Mouse (Mus musculus) hindbrain, embryonic 13.5 days (tissue): ENCODE results near the gene Mcu. TPM values are rescaled to one million over a fixed set of nuclear protein-coding genes. Genes with fewer than 3 reads are reported as not detected.

Source experiments
- ATAC-seq: fragments of 200-750 bp; cut with Nextera tagmentation; 2 replicates; pipeline ENCODE4 v1.8.0; 2017; ENCODE audit warnings: moderate TSS enrichment; ENCODE audit not compliant: low FRiP score
- H3K27ac ChIP-seq: fragments of 300-500 bp; sonication (generic); 2 replicates; pipeline ENCODE4 v1.5.1; 2015; ENCODE audit warnings: inconsistent platforms, mild to moderate bottlenecking, moderate library complexity
- H3K27me3 ChIP-seq: fragments of 300-500 bp; sonication (generic); 2 replicates; pipeline ENCODE4 v1.6.1; 2015; ENCODE audit warnings: mild to moderate bottlenecking, inconsistent platforms
- H3K36me3 ChIP-seq: fragments of 300-500 bp; sonication (generic); 2 replicates; pipeline ENCODE4 v1.6.1; 2015; ENCODE audit warnings: mild to moderate bottlenecking, inconsistent platforms
- H3K4me1 ChIP-seq: fragments of 300-500 bp; sonication (generic); replicated peaks from 2 replicates; pipeline ENCODE4 v1.6.1; 2015; ENCODE audit warnings: inconsistent platforms
- H3K4me2 ChIP-seq: fragments of 300-500 bp; sonication (generic); 2 replicates; pipeline ENCODE4 v1.6.1; 2015; ENCODE audit warnings: inconsistent platforms, mild to moderate bottlenecking, moderate library complexity
- H3K4me3 ChIP-seq: fragments of 300-500 bp; sonication (generic); 2 replicates; pipeline ENCODE4 v1.5.1; 2015; ENCODE audit warnings: mild to moderate bottlenecking, inconsistent platforms
- H3K9ac ChIP-seq: fragments of 300-500 bp; sonication (generic); 2 replicates; pipeline ENCODE4 v1.6.1; 2015; ENCODE audit warnings: mild to moderate bottlenecking, inconsistent platforms
- H3K9me3 ChIP-seq: fragments of 300-500 bp; sonication (generic); 2 replicates; pipeline ENCODE4 v1.6.1; 2016; ENCODE audit warnings: inconsistent platforms
- WGBS: fragments of 180-500 bp; shearing (Covaris S2); methylation state at CpG from one replicate; pipeline ENCODE4 v1.1.7; 2015; 5-methylcytosine and 5-hydroxymethylcytosine counted together
- polyA plus RNA-seq: library from polyadenylated mRNA; unstranded; fragments of >200 nt; fragmentation: Nextera tagmentation; extraction: Ambion mirVana; gene quantifications from 2 replicates; pipeline ENCODE4 v1.2.1, GENCODE M21; 2015

The Mcu gene
- polyA plus RNA-seq, 1 experiment from 2014 or later = 24.9 TPM

DNA sequence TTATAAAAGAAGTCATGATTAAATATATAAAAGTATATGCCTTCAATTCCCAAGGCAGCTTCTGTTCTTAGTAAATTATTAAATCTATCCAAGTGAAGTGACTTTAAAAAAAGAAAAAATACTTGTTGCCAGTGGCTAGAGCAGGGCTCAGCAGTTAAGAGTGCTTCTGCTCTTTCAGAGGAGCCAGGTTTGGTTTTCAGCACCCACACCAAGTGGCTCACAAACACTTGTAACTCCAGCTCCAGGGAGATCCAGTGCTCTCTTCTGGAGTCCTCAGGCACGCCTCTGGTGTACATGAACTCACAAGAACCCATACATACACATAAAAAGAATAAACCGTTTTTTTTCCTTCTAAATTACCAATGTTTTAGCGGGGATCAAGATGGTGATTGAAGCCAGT lies 116.3 kb downstream of the Mcu start:
- Histone ChIP-seq H3K9ac (no peak overlapping the region), H3K4me2 (no peak overlapping the region), H3K27ac (no peak overlapping the region), H3K27me3 (no peaks in the 10 kb centered on the region), H3K4me3 (no peak overlapping the region), H3K9me3 (no peaks in the 10 kb centered on the region), H3K36me3 (no peaks in the 10 kb centered on the region), H3K4me1 (peaks cover 13% of the 10 kb centered on the region)
- WGBS = 87% methylated on average over 3 of the region's 3 CpGs
- no peak for ATAC-seq

GRCm38 (mm10) chr10:59497019-59497418 lies 119.5 kb downstream of the Mcu start:
- H3K27me3 ChIP-seq = no peaks in the 10 kb centered on the region
- H3K4me3 ChIP-seq = no peak overlapping the region
- peaks cover 3% of the 10 kb centered on the region; the same call in 1 of the 2 replicates for H3K4me1 ChIP-seq
- H3K9ac ChIP-seq = no peak overlapping the region
- no peak overlapping the region for H3K27ac ChIP-seq
- H3K9me3 ChIP-seq = peaks cover 3% of the 10 kb centered on the region; the same call in 1 of the 2 replicates
- ATAC-seq = no peak
- no peak overlapping the region for H3K4me2 ChIP-seq
- peaks cover under 1% of the 10 kb centered on the region; the same call in 1 of the 2 replicates for H3K36me3 ChIP-seq
- 94% methylated on average over 11 of the region's 11 CpGs for WGBS

DNA sequence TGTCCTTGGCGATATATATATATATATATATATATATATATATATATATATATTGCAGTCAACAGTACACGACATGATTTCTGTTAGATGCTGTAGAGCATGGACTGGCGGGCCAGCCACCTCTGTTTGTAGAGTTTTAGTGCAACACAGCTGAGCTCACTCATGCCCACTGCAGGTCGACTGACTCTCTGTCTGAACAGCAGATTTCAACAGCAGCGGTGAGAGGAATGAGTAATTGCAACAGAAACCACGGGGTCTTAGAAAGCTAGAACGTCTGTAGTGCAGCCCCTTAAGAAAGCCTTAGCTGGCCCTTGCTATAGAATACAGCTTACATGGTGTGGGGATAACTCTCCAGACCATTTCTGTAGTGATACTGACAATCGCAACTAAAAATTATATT lies 121.6 kb downstream of the Mcu start:
- peaks cover 4% of the 10 kb centered on the region; the same call in 1 of the 2 replicates for H3K36me3 ChIP-seq
- no peaks in the 10 kb centered on the region for H3K27me3 ChIP-seq
- H3K4me2 ChIP-seq = no peak overlapping the region
- no peak overlapping the region for H3K4me3 ChIP-seq
- H3K27ac ChIP-seq = no peak overlapping the region
- ATAC-seq = no peak
- no peak overlapping the region for H3K9ac ChIP-seq
- WGBS = 87% methylated on average over 8 of the region's 8 CpGs
- H3K9me3 ChIP-seq = peaks cover 10% of the 10 kb centered on the region
- H3K4me1 ChIP-seq = no peaks in the 10 kb centered on the region

GRCm38 (mm10) chr10:59494044-59494443 lies 122.4 kb downstream of the Mcu start:
- no peaks in the 10 kb centered on the region for H3K27me3 ChIP-seq
- no peak overlapping the region for H3K27ac ChIP-seq
- H3K9me3 ChIP-seq = peaks cover 10% of the 10 kb centered on the region
- peaks cover 4% of the 10 kb centered on the region; the same call in 1 of the 2 replicates for H3K36me3 ChIP-seq
- no peaks in the 10 kb centered on the region for H3K4me1 ChIP-seq
- WGBS = 83% methylated on average over 2 of the region's 2 CpGs
- H3K4me2 ChIP-seq = no peak overlapping the region
- ATAC-seq = no peak
- H3K4me3 ChIP-seq = no peak overlapping the region
- no peak overlapping the region for H3K9ac ChIP-seq

- H3K27me3 ChIP-seq = no peaks in the 10 kb centered on the region
- ATAC-seq = no peak
- no peaks in the 10 kb centered on the region for H3K4me1 ChIP-seq
- no peak overlapping the region for H3K27ac ChIP-seq
- WGBS = 85% methylated on average over 8 of the region's 8 CpGs
- no peak overlapping the region for H3K4me2 ChIP-seq
- peaks cover 10% of the 10 kb centered on the region for H3K9me3 ChIP-seq
- H3K9ac ChIP-seq = no peak overlapping the region
- peaks cover 6% of the 10 kb centered on the region; the same call in 1 of the 2 replicates for H3K36me3 ChIP-seq
- no peak overlapping the region for H3K4me3 ChIP-seq
These were observed 125.6 kb downstream of the Mcu start for GRCm38 (mm10) chr10:59490920-59491319.

DNA sequence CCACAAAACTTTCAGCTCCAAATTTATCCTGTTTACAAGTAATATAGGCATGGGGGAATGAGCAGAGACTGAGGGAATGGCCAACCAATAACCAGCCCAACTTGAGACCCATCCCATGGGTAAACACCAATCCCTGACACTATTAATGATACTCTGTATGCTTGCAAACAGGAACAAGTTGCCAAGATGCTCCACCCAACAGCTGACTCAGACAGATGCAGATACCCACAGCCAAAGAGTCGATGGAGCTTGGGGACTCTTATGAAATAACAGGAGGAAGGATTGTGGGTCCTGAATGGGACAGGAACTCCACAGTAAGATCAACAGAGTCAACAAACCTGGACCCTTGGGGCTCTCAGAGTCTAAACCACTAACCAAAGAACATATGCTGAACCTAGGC lies 127.1 kb downstream of the Mcu start:
- Histone ChIP-seq H3K9me3 (peaks cover 10% of the 10 kb centered on the region), H3K27me3 (no peaks in the 10 kb centered on the region), H3K9ac (no peak overlapping the region), H3K4me3 (no peak overlapping the region), H3K4me2 (no peak overlapping the region), H3K27ac (no peak overlapping the region), H3K36me3 (peaks cover 6% of the 10 kb centered on the region; the same call in 1 of the 2 replicates), H3K4me1 (peaks cover 3% of the 10 kb centered on the region)
- no peak for ATAC-seq
- WGBS = 97% methylated on average over 1 of the region's 1 CpGs

DNA sequence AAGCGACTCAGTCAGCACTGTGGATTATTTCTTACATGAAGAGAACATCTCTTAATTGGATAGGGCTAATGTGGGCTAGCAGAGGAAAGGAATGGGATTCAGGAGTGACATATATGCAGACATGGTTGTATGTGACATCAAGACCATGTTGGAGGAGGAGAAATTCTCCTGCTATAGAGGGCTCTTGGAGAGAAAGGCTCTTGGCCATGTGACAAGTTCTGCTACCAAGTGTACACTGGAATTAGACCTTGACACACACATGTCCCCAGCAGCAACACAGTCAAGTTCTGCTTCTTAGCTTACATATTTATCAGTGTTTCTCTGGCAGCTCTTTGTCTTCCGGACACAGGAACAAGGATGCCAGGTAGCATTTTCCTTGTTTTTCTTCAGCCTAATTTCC lies 129.1 kb downstream of the Mcu start:
- Histone ChIP-seq H3K4me1 (peaks cover 8% of the 10 kb centered on the region), H3K36me3 (peaks cover 6% of the 10 kb centered on the region; the same call in 1 of the 2 replicates), H3K27me3 (no peaks in the 10 kb centered on the region), H3K27ac (no peak overlapping the region), H3K4me2 (no peak overlapping the region), H3K4me3 (no peak overlapping the region), H3K9ac (no peak overlapping the region), H3K9me3 (peaks cover 10% of the 10 kb centered on the region)
- no peak for ATAC-seq
- 91% methylated on average over 2 of the region's 2 CpGs for WGBS

- ATAC-seq = no peak
- WGBS = 81% methylated on average over 6 of the region's 6 CpGs
- Histone ChIP-seq H3K4me3 (no peak overlapping the region), H3K9me3 (no peaks in the 10 kb centered on the region), H3K36me3 (peaks cover 7% of the 10 kb centered on the region; the same call in 1 of the 2 replicates), H3K4me2 (no peak overlapping the region), H3K4me1 (peaks cover 8% of the 10 kb centered on the region), H3K27ac (peak overlapping the region; percentile 49; the same call in 1 of the 2 replicates), H3K27me3 (no peaks in the 10 kb centered on the region), H3K9ac (no peak overlapping the region)
These were observed 132.2 kb downstream of the Mcu start for GRCm38 (mm10) chr10:59484318-59484717.

- Histone ChIP-seq H3K4me2 (no peak overlapping the region), H3K4me3 (no peak overlapping the region), H3K27me3 (no peaks in the 10 kb centered on the region), H3K9me3 (0 out of 2 replicates have a peak, but pooled peaks cover 4% of the 10 kb centered on the region), H3K27ac (no peak overlapping the region), H3K9ac (no peak overlapping the region), H3K36me3 (peaks cover 5% of the 10 kb centered on the region; the same call in 1 of the 2 replicates), H3K4me1 (peaks cover 8% of the 10 kb centered on the region)
- ATAC-seq = no peak
- WGBS = 92% methylated on average over 5 of the region's 5 CpGs
These were observed 135.1 kb downstream of the Mcu start for GRCm38 (mm10) chr10:59481381-59481780.

DNA sequence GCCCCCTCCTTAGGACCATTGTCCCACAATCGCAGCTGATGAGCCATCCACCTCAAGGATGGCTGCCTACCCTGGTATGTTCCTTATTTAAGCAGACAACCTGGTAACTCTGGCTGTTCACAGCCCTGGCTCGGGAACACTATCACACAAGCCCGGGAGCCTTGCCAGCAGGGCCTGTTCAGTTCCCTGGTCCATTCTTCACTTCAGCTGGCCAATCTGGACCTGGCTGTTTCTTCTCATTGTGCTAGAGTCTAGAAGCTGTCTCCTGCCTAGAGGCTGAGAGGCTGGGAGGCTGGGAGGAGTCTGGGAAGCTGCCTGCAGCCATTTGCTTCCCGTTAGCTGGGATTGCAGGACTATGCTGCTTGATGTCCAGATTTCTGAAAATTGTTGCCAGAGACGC lies 146.0 kb downstream of the Mcu start:
- no peak for ATAC-seq
- Histone ChIP-seq H3K27me3 (no peaks in the 10 kb centered on the region), H3K4me2 (no peak overlapping the region), H3K36me3 (no peaks in the 10 kb centered on the region; the same call in 1 of the 2 replicates), H3K4me1 (0 out of 2 replicates have a peak, but pooled peaks cover 15% of the 10 kb centered on the region), H3K9ac (no peak overlapping the region), H3K9me3 (no peaks in the 10 kb centered on the region), H3K27ac (no peak overlapping the region), H3K4me3 (no peak overlapping the region)
- WGBS = 77% methylated on average over 5 of the region's 5 CpGs

- H3K9ac ChIP-seq = no peak overlapping the region
- ATAC-seq = no peak
- no peaks in the 10 kb centered on the region; the same call in 1 of the 2 replicates for H3K36me3 ChIP-seq
- no peaks in the 10 kb centered on the region for H3K27me3 ChIP-seq
- H3K4me3 ChIP-seq = no peak overlapping the region
- no peaks in the 10 kb centered on the region for H3K9me3 ChIP-seq
- 82% methylated on average over 12 of the region's 12 CpGs for WGBS
- no peak overlapping the region for H3K4me2 ChIP-seq
- H3K4me1 ChIP-seq = 0 out of 2 replicates have a peak, but pooled peaks cover 15% of the 10 kb centered on the region
- no peak overlapping the region for H3K27ac ChIP-seq
These were observed 149.2 kb downstream of the Mcu start for GRCm38 (mm10) chr10:59467297-59467696.

DNA sequence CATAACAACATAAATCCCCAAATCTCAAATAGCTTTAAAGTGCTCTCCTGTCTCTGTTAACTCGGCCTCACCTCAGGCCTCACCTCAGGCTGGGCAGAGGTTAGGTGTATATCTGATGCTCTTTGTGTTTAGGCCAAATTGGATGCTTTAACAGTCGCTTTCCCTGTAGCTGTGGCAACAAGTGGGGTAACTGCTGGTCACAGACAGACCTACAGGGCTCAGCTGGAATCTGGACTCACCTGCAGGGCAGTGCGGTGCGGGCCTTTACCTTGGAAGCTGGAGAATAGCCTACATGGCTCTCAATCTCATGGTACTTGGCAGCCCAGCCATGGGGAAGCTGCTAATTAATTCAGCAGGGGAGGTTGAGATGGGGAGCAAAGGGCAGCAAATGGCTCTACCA lies 149.9 kb downstream of the Mcu start:
- no peak overlapping the region for H3K9ac ChIP-seq
- no peak overlapping the region for H3K4me2 ChIP-seq
- H3K36me3 ChIP-seq = no peaks in the 10 kb centered on the region; the same call in 1 of the 2 replicates
- no peaks in the 10 kb centered on the region for H3K9me3 ChIP-seq
- 0 out of 2 replicates have a peak, but pooled peaks cover 14% of the 10 kb centered on the region for H3K4me1 ChIP-seq
- H3K27ac ChIP-seq = no peak overlapping the region
- H3K4me3 ChIP-seq = no peak overlapping the region
- WGBS = 87% methylated on average over 4 of the region's 4 CpGs
- H3K27me3 ChIP-seq = no peaks in the 10 kb centered on the region
- ATAC-seq = no peak

DNA sequence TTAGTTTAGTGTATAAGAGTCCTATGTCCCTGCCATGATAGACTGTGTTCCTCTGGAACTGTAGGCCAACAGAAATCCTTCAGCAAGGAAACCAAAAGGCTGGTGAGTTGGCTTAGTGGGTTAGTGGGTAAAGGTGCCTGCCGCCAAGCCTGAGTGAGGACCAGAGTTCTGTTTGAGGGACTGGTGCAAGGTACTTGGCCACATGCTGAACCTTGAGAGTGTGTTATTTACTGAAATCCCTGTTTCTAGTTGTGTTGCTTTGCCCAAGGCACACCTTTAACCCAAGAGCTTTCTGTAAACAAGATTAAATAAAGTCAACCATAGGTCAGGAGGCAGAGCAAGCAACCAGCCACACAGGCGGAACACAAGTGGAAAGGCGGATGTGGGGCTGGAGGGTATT lies 150.9 kb downstream of the Mcu start:
- no peak for ATAC-seq
- H3K4me1 ChIP-seq = peaks cover 14% of the 10 kb centered on the region; the same call in 1 of the 2 replicates
- no peaks in the 10 kb centered on the region; the same call in 1 of the 2 replicates for H3K36me3 ChIP-seq
- no peak overlapping the region for H3K9ac ChIP-seq
- WGBS = 84% methylated on average over 3 of the region's 3 CpGs
- H3K4me3 ChIP-seq = no peak overlapping the region
- no peaks in the 10 kb centered on the region for H3K27me3 ChIP-seq
- H3K4me2 ChIP-seq = no peak overlapping the region
- no peak overlapping the region for H3K27ac ChIP-seq
- no peaks in the 10 kb centered on the region for H3K9me3 ChIP-seq
